Mouse (Mus musculus): Measurements from ENCODE around the gene Rpl39l. TPM values are rescaled to one million over a fixed set of nuclear protein-coding genes. Genes with fewer than 3 reads are reported as not detected.
"Not testable (repeated sequence)": the region's sequence is repeated elsewhere in the genome, so short reads cannot be mapped to it uniquely, and the experiment has no call there.

Gene Rpl39l
- total RNA-seq (2022), result not detected

- no peak for DNase-seq (ENCODE audit: low spot score in 2 of 2)
Observed at GRCm38 (mm10) chr16:10170005-10170404, at the start of gene Rpl39l. Gene Rpl39l, plus strand, starts transcription at chr16:10170226.

DNA sequence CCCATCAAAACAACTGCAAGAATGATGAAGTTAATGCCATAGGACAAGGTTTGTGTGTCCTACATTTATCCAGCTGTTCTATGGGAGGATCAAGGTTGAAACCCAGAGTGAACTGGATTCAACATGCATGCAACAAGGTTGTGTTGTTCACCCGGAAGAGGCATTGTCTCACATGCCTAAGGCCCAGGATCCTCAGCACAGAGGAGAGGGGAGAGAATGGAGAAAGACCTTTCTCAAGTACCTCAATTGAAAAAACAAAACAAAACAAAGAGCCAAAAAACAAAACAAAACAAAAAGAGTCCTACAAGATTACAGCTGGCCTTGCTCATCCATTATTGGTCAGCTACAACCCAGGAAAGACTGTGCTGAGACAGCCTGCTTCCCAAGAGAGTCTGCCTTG lies 42.4 kb upstream of the Rpl39l start:
- no peak for DNase-seq (ENCODE audit: low spot score in 2 of 2)

DNA sequence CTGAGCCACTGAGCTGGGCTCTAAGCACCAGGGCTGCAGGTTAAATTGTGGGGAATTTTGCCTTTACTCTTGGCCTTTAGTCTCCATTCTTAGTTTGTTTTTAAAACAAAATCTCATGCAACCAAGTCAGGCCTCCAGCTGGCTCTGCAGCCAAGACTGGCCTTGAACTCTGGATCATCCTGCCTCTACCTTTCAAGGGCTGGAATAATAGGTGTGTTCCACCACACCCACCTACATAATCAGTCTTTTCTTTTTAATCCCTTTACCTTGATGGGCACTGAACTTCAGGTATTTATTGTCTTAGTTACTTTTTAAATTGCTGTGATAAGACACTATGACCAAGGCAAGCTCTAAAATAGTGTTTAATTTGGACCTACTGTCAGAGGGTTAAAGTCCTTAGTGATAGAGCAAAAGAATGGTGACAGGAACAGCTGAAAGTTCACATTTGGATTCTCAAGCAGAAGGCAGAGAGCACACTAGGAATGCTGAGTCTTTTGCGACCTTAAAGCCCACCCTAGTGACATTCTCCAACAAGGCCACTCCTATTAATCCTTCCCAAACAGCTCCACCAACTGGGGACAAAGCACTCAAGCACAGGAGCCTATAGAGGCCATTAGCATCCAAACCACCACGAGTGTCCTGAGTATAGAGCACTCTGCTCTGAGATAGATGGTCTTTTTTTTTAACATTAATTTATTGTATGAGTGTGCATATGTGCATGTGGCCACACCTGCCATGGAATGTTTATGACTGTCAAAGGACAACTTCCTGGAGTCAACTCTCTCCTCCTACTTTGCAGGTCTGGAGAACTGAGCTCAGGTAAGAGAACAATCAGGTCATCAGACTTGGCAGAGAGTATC lies 40.7 kb upstream of the Rpl39l start:
- no peak for DNase-seq (ENCODE audit: low spot score in 2 of 2)

DNA sequence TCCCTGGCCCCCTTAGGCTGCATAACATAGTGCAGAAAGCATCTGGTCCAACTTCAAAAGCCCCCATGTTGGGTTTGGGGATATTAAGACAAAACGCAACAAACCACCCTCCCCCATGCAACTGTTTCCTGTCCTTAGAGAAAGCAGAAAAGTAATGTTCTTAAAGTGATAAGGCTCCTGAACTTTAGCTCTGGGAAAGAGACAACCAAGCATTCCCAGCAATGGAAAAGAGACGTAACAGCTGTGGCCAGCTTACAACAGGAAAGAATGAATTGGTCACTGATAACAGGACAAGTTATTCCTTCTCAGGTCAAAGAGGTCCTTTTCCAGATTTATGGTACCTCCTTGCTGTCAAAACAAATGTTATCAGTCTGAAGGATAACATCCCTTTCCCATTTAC lies 26.9 kb upstream of the Rpl39l start:
- DNase-seq (ENCODE audit: low spot score in 2 of 2), result no peak

- DNase-seq (ENCODE audit: low spot score in 2 of 2), result no peak
Observed at GRCm38 (mm10) chr16:10147401-10147800, 22.6 kb upstream of the Rpl39l start.

DNA sequence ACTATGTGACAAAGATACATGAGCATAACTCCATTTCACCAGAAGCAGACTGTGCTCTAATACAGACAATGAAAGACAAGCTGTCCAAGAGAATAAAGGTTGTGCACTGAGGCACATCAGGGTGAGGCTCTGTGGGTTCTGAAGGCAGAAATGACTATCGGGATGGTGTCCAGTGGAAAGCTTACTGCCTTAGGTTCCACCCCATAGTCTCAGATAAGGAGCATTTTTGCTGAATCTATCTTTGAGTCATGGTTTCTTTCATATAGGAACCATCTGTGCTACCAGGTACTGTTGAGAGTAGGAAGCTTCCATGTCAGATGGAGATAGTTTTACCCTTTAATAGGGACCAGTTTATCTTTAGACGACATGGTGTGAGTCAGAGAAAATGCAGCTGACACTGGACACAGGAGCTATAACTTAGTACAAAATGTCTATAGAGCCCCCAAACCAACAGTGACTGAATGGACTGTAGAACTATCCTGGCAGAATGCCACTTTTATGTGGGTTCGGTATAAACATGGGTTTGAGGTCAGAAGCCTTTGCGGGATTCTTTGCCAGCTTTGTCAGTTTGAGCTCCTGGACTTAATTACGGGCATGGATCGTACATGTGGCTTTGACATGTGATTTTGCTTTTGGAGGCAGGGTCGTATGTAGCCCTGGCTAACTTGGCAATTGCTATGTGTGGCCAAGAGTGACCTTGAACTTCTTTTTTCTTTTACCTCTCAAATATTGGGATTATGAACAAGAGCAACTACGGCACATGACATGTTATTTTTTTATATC lies 712 bp upstream of the Rpl39l start:
- no peak for DNase-seq (ENCODE audit: low spot score in 2 of 2)

- DNase-seq (ENCODE audit: low spot score in 2 of 2), result no peak
Observed at GRCm38 (mm10) chr16:10171276-10171675, 1.2 kb downstream of the Rpl39l start.

DNA sequence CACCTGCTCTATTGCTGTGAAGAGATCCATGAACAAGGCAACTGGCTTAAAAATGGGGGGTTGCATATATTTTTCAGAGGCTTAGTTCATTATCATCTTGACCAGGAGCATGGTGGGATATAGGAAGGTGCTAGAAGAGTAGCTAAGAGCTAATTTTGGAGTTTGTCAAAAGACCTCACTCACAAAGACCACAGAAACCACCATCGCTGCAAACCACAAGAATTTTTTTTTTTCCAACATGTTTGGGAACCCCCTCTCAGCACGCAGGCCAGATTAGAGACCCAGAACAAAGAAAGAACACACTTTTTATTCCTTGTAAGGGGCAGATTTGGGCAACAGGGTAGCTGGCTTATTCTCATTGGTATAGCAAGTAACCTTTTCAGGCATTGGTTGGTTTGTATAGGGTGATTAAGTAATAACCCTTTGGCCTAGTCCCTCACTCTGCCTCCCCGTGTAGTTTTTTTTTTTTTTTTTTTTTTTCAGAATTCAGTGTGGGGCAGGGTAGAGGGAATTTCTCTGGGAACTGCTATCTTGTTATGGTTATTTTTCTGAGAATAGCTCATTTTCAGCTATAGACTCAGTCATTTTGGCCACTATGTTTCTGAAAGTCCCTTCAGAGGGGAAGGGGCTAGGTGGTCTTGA lies 2.3 kb downstream of the Rpl39l start:
- DNase-seq (ENCODE audit: low spot score in 2 of 2), result no peak

DNA sequence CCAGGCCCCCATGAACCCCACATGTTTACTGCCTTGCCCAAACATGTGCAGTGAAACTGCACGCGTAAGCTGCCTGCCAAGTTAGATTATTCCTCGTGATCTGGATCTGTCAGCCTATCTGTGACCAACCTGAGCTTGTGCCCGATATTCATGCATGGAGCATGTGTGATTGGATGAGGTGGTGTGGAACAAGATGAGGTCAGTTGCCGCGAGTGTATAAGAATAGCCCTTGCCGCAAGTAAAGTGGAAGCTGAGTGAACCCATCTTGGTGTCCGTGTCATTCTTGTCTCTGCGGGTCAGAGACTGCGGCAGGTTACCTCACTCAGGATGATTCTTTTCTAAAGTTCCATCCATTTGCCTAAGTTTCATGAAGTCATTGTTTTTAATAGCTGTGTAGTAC lies 17.4 kb downstream of the Rpl39l start:
- not testable (repeated sequence) for DNase-seq (ENCODE audit: low spot score in 2 of 2)

DNA sequence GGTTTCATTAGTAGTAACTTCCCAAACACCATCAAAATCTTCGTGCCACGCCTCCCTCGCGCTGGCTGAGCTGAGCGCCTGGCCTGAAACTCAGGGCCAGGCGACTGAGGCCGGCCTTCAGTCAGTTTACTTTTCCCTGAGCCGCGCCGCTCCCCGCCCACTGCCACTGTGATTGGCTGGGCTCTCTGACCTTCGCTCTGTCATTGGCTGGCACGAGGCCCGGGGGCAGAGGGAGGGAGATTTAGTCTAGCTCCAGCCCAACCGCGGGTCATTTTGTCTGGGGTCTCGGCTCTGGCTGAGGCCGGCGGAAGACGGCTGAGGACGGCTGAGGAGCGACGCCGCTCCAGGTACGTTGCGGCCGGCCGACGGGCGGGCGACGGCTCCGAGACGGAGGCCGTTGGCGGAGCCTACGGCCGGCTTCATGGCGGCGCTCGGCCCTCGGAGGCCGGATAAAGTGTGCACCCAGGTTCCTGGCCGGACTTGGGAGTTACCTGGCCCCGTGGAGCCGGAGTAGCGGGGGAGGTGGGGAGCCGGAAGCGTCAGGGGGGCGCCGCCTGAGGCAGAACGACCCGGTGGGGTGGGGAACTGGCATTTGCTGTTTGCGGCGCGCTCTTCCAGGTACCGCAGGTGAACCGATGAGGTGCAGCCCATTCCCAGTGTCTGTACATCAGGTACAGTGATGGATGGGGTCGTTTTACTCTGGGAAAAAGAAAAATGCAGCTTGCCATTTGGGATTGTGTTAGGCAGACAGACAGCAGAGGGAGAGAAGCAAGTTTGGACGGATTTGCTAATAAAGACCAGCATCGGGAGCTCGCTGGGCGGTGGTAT lies 22.9 kb downstream of the Rpl39l start, which contains the start of gene Atf7ip2:
Gene Atf7ip2, plus strand, starts transcription at position 34 of the 828 bp plus-strand sequence.
- DNase-seq (ENCODE audit: low spot score in 2 of 2), result peak; percentile 52 to 57

GRCm38 (mm10) chr16:10208777-10209176 lies 38.8 kb downstream of the Rpl39l start:
- DNase-seq (ENCODE audit: low spot score in 2 of 2), result no peak

- DNase-seq (ENCODE audit: low spot score in 2 of 2), result not testable (repeated sequence)
Observed at GRCm38 (mm10) chr16:10216366-10216765, 46.3 kb downstream of the Rpl39l start.

- DNase-seq (ENCODE audit: low spot score in 2 of 2), result not testable (repeated sequence)
Observed at GRCm38 (mm10) chr16:10217020-10217419, 47.0 kb downstream of the Rpl39l start.

Other genes starting within 250 kb of the Rpl39l start
- gene Grin2a, start 174.7 kb upstream of the Rpl39l start, total RNA-seq (2022), result under 1 TPM; 0.04 to 0.70 (median 0.17) TPM
- not detected for gene Atf7ip2, start 22.5 kb downstream of the Rpl39l start, total RNA-seq (2022)
- gene Emp2, start 143.7 kb downstream of the Rpl39l start, total RNA-seq (2022), result 1 to 10 TPM; 3.0 to 4.8 (median 4.1) TPM
- not detected for gene Tekt5, start 225.3 kb downstream of the Rpl39l start, total RNA-seq (2022)
- 1 to 10 TPM; 5.7 to 7.8 (median 6.8) TPM for gene Nubp1, start 241.7 kb downstream of the Rpl39l start, total RNA-seq (2022)

Data from gastrocnemius, adult 8-10 months (tissue).